Mouse (Mus musculus): ENCODE measurements around the gene Ino80.
"Not testable (repeated sequence)": the region's sequence is repeated elsewhere in the genome, so short reads cannot be mapped to it uniquely, and the experiment has no call there.

The Ino80 gene

GRCm38 (mm10) chr2:119477571-119478396 is at the start of gene Ino80:
TSS of gene Ino80 (minus strand) at chr2:119477687.
- CTCF ChIA-PET = interaction anchor here (0.6 to 1.0 kb wide), 2 partner anchors 110 to 347 kb away, joined by 3 to 14 read pairs; no protein-coding TSS in a partner anchor

GRCm38 (mm10) chr2:119525422-119525821 is 47.9 kb upstream of the Ino80 start:
- CTCF ChIA-PET = no interaction called here

- CTCF ChIA-PET = no interaction called here
Observed at GRCm38 (mm10) chr2:119523836-119524235, 46.3 kb upstream of the Ino80 start.

- CTCF ChIA-PET = no interaction called here
Observed at GRCm38 (mm10) chr2:119520550-119520949, 43.1 kb upstream of the Ino80 start.

- CTCF ChIA-PET = interaction anchor here (0.6 kb wide), 1 partner anchor 228 kb away, joined by 5 read pairs; no protein-coding TSS in a partner anchor
Observed at GRCm38 (mm10) chr2:119516811-119517210, 39.3 kb upstream of the Ino80 start.

- CTCF ChIA-PET = interaction anchor here (0.7 kb wide), 1 partner anchor 70 kb away, joined by 3 read pairs; no protein-coding TSS in a partner anchor
Observed at GRCm38 (mm10) chr2:119514026-119514522, 36.6 kb upstream of the Ino80 start.

- CTCF ChIA-PET = no interaction called here
Observed at GRCm38 (mm10) chr2:119512292-119512691, 34.8 kb upstream of the Ino80 start.

GRCm38 (mm10) chr2:119510856-119511255 is 33.4 kb upstream of the Ino80 start:
- CTCF ChIA-PET = interaction anchor here (0.6 kb wide), 1 partner anchor 215 kb away, joined by 3 read pairs; no protein-coding TSS in a partner anchor

GRCm38 (mm10) chr2:119508518-119508917 is 31.0 kb upstream of the Ino80 start:
- CTCF ChIA-PET = not testable (repeated sequence)

GRCm38 (mm10) chr2:119507108-119507507 is 29.6 kb upstream of the Ino80 start:
- CTCF ChIA-PET = no interaction called here

- CTCF ChIA-PET = no interaction called here
Observed at GRCm38 (mm10) chr2:119500965-119501652, 23.6 kb upstream of the Ino80 start.

- CTCF ChIA-PET = no interaction called here
Observed at GRCm38 (mm10) chr2:119498859-119499258, 21.4 kb upstream of the Ino80 start.

- CTCF ChIA-PET = no interaction called here
Observed at GRCm38 (mm10) chr2:119496082-119496481, 18.6 kb upstream of the Ino80 start.

- CTCF ChIA-PET = no interaction called here
Observed at GRCm38 (mm10) chr2:119491953-119492352, 14.5 kb upstream of the Ino80 start.

- CTCF ChIA-PET = interaction anchor here (0.7 kb wide), 1 partner anchor 19 kb away, joined by 7 read pairs; no protein-coding TSS in a partner anchor
Observed at GRCm38 (mm10) chr2:119486488-119486887, 9.0 kb upstream of the Ino80 start.

- CTCF ChIA-PET = interaction anchor here (1.1 kb wide), 1 partner anchor 34 kb away, joined by 3 read pairs; no protein-coding TSS in a partner anchor
Observed at GRCm38 (mm10) chr2:119482307-119482706, 4.8 kb upstream of the Ino80 start.

GRCm38 (mm10) chr2:119478397-119478749 is 886 bp upstream of the Ino80 start:
- CTCF ChIA-PET = interaction anchor here (0.6 to 1.0 kb wide), 2 partner anchors 109 to 347 kb away, joined by 3 to 14 read pairs; no protein-coding TSS in a partner anchor

- CTCF ChIA-PET = interaction anchor here (0.7 to 1.1 kb wide), 3 partner anchors 10 to 1064 kb away, joined by 3 to 9 read pairs (median 3); no protein-coding TSS in a partner anchor
Observed at GRCm38 (mm10) chr2:119476621-119477391, 681 bp downstream of the Ino80 start.

- CTCF ChIA-PET = interaction anchor here (0.7 to 1.1 kb wide), 3 partner anchors 9 to 1063 kb away, joined by 3 to 9 read pairs (median 3); no protein-coding TSS in a partner anchor
Observed at GRCm38 (mm10) chr2:119476166-119476565, 1.3 kb downstream of the Ino80 start.

GRCm38 (mm10) chr2:119463945-119464344 is 13.5 kb downstream of the Ino80 start:
- CTCF ChIA-PET = no interaction called here

- CTCF ChIA-PET = interaction anchor here (0.7 kb wide), 1 partner anchor 106 kb away, joined by 5 read pairs; no protein-coding TSS in a partner anchor
Observed at GRCm38 (mm10) chr2:119463114-119463775, 14.2 kb downstream of the Ino80 start.

Data from spleen, embryonic (tissue).